Mouse (Mus musculus) Muller cell, postnatal 12 days (primary cell): ENCODE results near the gene Hoxa5.

Experiments
- DNase-seq: peaks from one replicate; pipeline ENCODE4 v3.0.0-alpha.2; 2015; ENCODE audit errors: inconsistent ontology term

The Hoxa5 gene

DNA sequence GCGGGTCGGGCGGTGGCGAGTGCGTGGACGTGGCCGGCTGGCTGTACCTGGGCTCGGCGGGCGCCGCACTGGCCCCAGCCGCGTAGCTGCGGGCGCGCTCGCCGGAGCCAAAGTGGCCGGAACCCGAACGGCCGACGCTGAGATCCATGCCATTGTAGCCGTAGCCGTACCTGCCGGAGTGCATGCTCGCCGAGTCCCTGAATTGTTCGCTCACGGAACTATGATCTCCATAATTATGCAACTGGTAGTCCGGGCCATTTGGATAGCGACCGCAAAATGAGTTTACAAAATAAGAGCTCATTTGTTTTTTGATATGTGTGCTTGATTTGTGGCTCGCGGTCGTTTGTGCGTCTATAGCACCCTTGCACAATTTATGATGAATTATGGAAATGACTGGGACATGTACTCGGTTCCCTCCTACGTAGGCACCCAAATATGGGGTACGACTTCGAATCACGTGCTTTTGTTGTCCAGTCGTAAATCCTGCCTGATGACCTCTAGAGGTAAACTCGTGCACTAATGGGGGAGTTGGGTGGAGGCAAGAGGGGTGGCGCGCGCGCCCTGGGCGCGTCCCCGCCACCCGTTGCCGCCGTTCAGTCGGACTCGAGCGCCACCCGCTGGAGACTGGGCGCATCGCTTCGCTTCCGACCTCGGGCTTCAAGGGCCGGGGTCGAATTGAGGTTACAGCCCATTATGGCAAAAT is at the start of gene Hoxa5:
Hoxa5 (minus strand) TSS at position 538 of the 703 bp plus-strand sequence.
- DNase-seq = no peak

DNA sequence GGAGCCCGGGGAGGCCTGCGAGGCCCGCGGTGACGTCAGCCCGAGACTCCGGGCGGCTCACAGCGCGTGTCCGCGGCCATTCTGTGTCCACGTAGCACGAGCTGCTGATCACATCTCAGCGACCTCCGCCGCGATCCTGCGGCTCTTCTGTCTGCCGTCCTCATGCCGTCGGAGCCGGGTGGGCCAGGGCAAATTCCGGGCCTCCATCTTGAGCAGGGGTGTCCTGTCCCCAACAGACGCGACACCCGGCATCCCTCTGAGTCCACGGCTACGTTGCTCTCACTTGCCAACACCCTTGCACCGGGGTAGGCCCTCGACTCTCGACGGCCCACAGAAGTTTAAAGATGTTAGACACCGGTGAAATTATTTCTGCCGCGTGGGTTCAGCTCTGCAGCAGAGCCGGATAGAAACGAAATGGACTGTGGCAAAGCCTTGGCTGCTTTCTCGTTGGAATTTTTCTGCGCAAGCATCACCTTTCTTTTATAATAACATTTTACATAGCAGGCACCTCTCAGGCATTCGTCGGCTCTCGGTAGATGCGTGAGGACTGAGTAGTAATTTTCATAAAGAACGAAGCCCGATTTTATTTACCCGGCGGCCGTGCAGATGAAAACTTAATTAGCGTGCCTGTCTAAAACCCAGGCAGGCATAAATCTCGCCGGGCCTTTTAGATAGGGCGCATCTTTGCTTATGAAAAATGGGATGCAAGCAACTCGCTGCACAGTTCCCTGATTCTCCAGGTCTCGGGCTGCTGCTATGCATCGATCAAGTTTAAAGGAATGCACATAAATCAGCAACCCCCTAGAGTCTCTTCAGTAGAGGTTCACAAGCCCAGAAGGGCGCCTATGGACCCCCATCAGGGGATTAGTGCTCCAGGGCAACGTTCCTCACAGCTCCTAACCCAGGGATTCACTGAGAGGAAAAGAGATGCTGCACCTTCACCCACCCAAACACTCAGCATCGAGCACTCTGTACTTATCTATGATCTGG is 49.4 kb upstream of the Hoxa5 start:
- no peak for DNase-seq

DNA sequence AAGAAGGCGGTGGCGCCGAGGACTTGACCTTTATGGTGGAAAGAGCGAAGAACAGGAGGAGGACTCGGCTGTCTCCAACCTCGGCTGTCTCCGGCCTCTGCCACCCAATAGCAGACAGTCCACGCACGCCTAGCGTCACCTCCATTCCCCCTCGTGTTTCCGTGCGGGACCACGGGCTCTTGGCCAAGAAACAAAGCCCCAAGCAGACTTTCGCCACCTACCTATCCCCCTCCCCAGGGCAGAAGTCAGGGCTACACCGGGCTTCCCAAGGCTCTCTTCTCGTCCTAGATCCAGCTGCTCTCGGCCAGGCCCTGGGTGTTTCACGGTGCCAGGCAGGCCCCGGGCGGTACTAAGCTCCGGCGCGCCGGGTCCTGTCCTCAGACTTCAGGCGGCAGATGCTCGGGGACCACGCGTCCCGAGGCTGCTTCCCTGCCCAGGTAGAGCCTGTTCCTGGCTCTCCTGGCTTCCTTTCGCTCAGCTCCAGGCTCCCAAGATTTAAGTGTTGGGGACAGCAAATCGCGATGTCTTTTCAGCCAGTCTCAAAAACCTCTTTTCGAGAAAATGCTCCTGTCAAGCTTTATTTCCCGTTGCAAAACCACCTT is 48.5 kb upstream of the Hoxa5 start:
- no peak for DNase-seq

DNA sequence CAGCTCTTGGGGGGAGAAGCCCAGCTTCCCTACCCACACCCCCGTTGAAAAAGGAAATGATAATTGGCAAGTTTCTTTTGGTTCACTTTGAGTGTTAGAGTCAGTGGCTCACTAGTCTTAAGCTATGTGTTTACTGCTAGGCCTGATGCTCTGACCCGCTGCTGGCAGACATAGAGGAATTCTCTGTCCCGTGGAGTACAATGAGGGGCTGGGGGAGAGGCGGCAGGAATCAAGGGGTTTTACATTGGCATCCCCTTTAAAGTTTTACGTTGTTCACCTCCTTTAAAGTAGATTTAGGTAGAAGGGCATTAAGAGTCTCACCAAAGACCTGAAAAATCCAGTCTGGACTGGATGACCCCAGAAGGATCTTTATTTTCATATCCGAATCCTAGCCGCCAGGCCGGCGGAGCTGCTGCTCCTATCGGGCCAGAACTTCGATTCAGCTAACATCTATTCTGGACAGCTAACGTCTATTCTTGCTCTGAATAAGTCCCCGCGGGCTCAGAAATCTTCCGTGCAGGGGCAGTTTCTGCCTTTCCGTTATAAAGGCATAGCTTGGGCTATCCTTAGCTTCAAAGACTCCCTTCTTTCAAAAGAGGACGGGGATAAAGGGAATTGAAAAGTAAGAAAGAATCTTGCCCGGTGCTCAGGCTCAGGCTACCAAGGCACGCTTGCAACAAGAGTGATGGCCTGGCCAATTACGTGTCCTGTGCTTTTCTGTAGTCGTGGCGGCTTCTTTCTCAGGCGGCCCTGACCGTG is 47.8 kb upstream of the Hoxa5 start:
- DNase-seq = no peak

DNA sequence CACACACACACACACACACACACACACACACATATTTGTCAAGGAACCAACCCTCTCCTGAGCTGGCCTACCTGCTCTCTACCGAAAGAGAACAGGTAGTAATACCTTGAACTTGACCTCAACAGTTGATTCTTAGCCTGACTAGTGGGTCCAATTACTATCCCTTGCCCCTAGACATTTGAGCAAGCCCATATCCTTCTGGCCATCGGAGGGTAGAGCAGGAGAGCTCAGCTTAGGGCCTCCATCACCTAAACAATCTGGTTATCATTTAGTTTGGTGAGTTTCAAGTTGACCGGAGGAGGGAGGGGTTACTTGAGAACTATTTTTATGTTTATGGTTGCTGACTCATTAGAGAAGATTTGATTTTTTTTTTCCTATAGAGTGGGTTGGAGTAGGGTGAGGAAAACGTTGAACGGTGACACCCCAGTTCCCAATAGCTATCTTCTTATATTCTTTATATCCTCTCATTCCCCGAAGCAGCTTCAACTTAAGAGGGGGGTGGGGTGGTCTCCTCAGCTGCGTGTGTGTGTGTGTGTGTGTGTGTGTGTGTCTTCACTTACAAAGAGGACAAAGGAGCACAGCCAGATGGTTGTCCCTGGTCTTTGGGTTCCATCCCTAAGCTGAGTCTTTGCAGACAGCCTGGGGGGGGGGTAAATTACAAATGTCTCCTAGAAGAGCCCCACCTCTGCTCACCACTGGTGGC is 46.9 kb upstream of the Hoxa5 start:
- no peak for DNase-seq

DNA sequence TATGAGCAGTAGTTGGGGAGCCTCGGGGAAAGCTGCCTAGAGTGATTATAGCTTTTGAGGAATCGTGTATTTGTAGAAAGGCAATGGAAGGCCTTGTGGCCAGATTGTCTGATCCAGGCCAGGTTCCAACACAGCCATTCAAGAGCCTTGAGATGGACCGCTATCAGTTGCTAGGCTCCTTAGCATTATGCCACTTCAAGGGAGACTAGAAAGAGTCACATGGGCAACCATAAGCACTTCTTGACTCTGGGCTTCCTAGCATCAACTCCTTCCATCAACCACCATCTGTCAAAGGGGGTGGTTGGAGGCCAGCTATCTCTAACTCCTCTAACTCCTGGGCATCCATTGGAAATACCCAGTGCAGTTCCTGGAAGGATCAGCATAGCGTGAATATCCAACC is 45.4 kb upstream of the Hoxa5 start:
- no peak for DNase-seq

DNA sequence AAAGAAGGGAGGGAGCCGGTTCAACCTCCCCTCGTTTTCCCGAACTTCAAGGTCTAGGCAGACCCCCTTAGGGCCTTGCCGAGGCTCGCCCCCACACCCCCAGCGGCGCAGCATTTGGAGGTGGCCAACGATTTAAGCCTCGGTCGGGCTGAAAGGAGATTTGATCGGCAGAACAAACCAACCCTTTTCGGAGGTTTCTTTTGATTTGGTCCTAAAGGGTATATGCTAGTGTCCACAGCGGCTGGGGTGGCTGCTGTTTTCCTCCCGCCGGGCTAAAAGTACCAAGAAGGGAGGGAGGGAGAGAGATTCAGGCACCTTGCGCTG is 45.0 kb upstream of the Hoxa5 start:
- no peak for DNase-seq

DNA sequence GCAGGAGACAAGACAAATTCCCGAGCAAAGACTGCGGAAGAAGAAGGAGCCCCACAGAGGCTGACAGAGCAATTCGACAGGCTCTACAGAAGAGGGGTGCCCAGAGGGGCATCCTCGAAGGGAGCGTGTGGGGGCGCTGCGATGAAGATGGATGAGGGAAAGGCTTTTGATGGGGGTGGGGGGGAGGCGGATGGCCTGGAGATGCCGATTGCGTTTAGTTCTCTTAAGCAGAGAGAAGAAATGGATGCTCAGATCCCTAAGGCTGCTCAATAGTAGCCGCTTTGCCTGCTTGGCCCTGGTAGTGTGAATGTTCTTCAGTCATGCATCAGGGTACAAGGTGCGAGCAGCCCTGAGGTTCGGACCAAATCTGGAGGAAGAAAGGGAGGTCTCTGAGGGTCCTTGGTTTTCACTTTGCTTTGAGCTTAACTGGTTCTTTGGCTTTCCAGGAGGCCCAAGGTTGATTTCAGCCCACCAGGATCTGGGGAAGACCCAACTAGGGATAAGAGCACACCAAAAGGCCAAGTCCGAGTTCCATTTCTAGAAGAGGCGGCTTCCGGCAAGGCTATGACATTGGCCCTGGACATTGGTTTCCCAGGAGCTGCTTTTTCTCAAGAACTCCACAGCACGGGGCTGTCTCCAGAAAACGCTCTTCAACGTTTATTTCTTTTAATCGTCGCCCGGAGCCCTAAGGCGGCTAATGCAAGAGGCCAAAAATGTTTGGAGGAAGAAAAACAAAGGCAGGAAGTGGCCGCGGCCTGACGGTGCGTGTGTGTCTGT is 44.4 kb upstream of the Hoxa5 start:
- no peak for DNase-seq

DNA sequence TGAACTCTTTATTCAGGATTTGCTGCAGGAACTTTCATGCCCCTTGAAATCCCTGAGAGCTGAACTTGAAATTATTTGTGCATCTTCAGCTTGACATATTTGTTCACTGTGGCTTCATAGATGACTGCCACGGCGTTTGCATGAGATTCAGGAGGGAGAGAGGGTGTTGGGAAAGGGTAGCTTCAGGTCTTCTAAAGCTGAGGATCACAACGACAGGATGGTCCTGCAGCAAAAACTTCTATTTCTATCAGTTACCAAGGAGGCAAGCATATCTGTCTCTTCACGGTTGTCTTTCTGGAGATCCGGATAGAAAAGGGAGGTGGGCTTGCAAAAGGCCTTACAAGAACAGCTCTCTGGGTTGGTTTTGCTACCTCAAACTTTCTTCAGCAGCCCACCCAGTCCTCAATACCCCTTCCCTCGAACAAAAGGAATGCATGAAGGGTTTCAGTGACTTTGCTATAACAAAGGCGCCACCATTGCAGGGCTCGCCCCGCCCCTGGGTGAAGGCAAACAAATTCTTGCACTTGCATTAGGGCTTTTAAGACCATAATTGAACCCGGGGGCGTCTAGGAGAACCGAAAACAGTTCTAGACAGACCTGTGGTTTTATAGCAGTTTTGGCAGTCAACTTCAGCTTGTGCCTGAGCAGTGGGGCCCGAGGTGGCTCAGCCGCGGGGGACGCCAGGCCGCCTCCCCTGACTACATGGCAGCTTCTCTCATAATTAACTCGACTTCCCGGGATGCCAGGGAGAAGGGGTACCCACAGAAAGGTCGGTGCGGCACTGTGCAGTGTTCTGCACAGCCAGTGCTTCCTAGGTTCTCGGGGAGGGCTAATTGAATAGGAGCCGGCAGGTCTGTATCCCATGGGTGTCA is 43.6 kb upstream of the Hoxa5 start:
- no peak for DNase-seq

DNA sequence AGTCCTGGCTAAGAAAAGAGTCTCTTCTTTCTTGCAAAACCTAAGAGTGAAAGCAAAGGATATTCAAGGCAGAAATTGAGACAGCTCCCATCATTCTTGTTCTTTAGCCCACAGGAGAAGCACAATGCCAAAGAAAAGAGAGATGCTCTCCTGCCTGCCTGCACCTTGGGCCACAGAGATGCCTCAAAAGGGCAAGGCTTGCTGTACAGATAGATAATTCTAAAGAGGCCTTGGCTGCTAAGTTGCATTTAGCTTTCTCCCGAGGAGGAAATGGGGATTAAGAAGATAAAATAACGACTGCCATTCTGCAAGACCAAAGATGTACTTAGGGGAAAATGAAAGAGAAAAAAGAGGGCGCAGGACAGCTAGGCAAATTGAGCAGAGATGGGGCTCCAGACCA is 42.5 kb upstream of the Hoxa5 start:
- no peak for DNase-seq

DNA sequence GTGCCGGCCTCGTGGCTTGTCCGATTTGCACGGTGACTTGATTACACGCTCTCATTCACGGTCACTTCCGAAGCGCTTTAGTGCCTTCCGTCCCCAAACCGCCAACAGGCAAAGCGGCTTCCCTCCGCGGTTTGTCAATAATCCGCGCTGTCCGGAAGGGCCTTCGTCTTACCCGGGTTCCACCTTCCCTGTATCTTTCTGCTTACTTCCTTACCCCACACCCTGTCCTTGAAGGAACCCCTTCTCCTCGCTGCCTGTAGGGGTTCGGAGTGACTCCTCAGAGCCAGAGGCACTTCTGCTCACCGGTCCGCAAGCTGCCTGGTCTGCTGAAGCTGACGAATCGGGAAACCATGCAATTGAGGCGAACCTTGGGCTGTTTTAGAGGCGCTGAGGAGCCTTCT is 42.0 kb upstream of the Hoxa5 start:
- no peak for DNase-seq

DNA sequence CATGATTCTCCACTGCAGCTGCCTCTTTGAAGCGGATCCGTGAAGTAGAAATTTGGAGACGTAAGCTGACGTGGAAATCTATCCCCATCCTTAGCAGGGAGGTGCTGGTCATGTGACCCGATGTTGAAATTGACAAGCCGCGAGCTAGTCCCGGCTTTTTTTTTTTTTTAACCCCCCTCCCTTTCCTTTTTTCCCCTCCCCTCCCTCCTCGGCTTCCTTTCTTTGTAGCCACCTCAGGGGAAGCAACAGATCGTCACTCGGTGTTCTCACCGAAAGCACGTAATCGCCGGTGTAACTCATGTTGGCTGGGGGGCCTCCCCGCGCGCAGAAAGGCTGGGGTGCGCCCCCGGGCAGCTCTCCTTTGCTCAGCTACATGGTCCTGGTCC is 41.4 kb upstream of the Hoxa5 start, which contains the start of gene Hoxa11:
Hoxa11 (minus strand) TSS at position 54 of the 386 bp plus-strand sequence.
- no peak for DNase-seq

DNA sequence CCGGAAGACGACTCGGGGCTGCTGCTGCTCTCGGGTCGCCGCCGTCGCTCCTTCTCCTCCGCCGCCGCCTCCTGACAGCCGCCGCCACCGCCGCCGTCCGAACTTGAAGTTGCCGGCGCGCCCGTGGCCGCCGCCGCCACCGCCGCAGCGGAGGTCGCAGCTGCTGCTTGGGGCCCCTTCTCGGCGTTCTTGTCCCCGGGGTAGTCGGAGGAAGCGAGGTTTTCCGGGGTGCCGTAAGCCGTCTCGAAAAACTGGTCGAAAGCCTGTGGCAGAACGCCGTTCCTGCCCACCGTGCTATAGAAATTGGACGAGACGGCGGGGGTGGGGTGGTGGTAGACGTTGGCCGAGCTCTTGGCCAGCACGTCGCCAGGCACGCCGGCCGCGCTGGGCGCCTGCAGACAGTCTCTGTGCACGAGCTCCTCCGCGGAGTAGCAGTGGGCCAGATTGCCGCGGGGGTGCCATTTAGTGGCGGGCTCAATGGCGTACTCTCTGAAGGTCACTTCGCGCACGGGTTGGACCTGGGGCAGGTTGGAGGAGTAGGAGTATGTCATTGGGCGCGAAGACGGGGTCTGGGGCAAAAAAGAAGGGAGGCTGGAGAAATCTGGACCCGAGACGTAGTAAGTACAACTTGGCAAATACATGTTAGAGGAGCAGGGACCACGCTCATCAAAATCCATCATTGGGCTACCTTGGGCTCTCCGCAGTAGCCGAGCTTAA is 40.8 kb upstream of the Hoxa5 start:
- no peak for DNase-seq

DNA sequence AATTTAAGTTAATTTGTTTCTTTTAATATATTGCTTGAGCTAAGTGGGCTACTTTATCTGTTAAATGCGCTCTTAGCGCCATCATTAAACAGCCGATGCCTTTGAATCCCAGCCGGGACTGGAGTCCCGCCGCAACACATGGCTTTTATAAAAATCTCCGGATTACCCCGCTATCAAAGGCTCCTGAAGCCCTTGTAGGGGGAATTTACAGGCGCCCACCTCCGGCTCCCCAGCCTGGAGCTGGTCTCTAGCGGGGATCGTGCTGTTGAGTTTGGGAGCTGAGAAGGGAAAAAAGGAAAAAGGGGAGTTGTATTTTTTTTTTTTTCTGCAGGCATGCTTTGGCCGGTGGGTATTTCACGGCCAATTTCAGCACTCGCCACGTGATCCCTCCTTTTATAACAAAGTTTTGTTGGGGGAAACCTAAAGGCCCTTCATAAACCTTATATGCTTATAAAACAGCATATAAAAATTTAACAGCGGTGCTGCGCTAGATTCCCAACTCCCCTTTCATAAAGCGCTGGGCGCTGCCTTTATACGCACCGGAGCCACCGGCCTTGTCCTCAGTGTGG is 40.2 kb upstream of the Hoxa5 start:
- DNase-seq = no peak

DNA sequence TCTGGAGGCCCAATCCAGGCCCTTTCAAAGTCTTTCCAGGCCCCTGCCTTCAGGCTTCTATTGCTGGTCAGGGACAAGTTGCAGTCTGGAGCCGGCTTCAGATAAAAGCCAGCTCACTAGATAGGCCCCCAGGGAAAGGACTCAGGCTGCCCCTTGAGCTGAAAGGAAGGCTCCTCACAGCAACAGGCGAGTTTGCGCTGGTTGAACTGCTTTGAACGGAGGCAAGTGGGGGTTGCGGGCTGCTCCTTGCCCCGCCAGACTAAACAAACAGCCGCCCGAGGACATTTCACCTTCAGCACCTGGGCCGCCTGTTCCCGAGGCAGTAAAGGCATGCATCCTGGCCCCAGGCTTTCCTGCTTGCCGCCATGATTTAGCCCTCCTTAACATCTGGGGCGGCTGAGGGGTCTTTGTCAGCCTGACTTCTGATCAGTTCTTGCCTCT is 39.3 kb upstream of the Hoxa5 start:
- no peak for DNase-seq

DNA sequence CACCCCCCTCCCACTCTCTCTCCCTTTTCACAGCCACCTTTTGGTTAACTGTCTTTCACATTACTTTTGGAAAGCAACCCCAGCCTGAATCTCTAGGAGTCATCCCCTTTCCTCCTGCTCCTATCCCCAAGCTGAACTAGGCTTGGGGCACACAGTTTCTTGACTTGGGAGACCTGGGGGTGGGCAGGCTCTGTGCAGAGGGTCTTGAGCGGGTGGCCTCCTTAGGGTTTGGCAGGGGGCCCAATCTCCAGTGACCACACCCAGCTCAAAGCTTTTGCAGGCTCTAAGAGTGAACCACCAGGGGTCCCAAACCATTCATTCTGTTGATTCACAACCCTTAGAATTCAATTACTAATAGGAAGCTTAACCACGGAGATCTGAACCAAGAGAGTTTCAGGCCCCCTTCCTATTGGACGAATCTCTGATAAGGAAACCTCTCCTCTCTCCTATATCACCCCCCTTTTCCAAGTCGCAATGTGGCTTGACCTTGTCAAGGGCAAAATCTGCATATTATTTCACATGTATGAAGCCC is 38.5 kb upstream of the Hoxa5 start:
- no peak for DNase-seq

DNA sequence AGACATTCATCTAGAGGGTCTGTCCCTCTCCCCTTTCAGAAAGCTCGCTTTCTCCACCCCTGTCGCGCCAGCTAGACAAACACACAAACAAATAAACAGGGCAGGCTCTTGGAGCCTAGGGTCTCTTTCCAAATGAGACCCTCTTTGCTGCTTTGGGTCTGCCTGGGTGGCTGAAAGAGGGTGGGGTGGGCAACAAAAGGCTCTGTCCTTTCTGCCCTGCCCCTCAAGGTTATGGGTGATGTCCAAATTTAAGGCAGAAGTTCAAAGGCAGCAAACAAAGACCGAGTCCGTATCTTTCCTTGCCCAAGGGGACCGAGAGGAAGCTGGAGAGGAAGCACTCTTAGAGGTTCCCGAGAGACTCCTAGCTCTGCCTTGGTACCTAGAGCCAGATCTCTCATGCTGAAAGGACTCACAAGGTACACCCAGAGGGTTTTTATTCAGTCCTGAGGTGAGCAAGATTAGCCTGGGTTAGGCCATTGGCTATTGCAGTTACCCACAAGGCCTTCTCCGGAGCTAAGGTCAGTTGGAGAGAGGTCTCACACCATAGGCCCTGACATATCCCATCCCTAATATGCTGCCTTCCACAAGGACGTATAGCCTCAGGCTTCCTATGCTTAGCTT is 36.7 kb upstream of the Hoxa5 start:
- DNase-seq = no peak
